Mouse (Mus musculus) kidney, adult 2 months (tissue): ENCODE results near the gene Faap20.

Experiments used
- CTCF ChIP-seq: fragments of 200-500 bp; conservative IDR thresholded peaks from 2 replicates; pipeline ENCODE4 v1.5.1; 2011; ENCODE audit warnings: low read depth, mild to moderate bottlenecking, control low read depth, low read length, moderate library complexity, mixed read lengths; ENCODE audit not compliant: insufficient read depth, insufficient read length
- POLR2A ChIP-seq: fragments of 200-500 bp; IDR thresholded peaks from one replicate; pipeline ENCODE4 v1.6.1; 2011; ENCODE audit warnings: low read depth, low read length, control low read depth

- TF ChIP-seq POLR2A (no peak), CTCF (no peak)
Observed at GRCm38 (mm10) chr4:155284521-155285379, 35.1 kb downstream of the Faap20 start.
